Mouse (Mus musculus): ENCODE measurements around the gene Paf1.
"Not testable (repeated sequence)": the region's sequence is repeated elsewhere in the genome, so short reads cannot be mapped to it uniquely, and the experiment has no call there.

The Paf1 gene

GRCm38 (mm10) chr7:28386007-28386406 lies 6.7 kb upstream of the Paf1 start:
- Histone ChIP-seq H3K4me1 (replicated peaks; ENCODE audit: low read depth, low read length) (peaks cover 76% of the 10 kb centered on the region), H3K4me3 (replicated peaks; ENCODE audit: low read length) (no peak overlapping the region), H3K9me3 (ENCODE audit: low read length) (no peaks in the 10 kb centered on the region), H3K27me3 (ENCODE audit: insufficient read depth, low read length) (no peaks in the 10 kb centered on the region), H3K36me3 (ENCODE audit: insufficient read depth, low read length) (peaks cover 70% of the 10 kb centered on the region)
- TF ChIP-seq NANOG (IDR thresholded peaks at IDR 0.05; ENCODE audit: borderline replicate concordance, low read length) (no peak), POU5F1 (IDR thresholded peaks at IDR 0.05; ENCODE audit: borderline replicate concordance, low read length) (no peak), CTCF (conservative IDR thresholded peaks at IDR 0.05; ENCODE audit: low read length) (no peak)

GRCm38 (mm10) chr7:28386462-28386861 lies 6.3 kb upstream of the Paf1 start:
- Histone ChIP-seq H3K27me3 (ENCODE audit: insufficient read depth, low read length) (no peaks in the 10 kb centered on the region), H3K9me3 (ENCODE audit: low read length) (no peaks in the 10 kb centered on the region), H3K4me3 (replicated peaks; ENCODE audit: low read length) (no peak overlapping the region), H3K36me3 (ENCODE audit: insufficient read depth, low read length) (peaks cover 72% of the 10 kb centered on the region), H3K4me1 (replicated peaks; ENCODE audit: low read depth, low read length) (peaks cover 76% of the 10 kb centered on the region)
- peak; percentile 49 for TF ChIP-seq CTCF (conservative IDR thresholded peaks at IDR 0.05; ENCODE audit: low read length)
- no peak for TF ChIP-seq NANOG (IDR thresholded peaks at IDR 0.05; ENCODE audit: borderline replicate concordance, low read length)

GRCm38 (mm10) chr7:28386877-28387276 lies 5.9 kb upstream of the Paf1 start:
- H3K36me3 ChIP-seq (ENCODE audit: insufficient read depth, low read length): peaks cover 72% of the 10 kb centered on the region
- not testable (repeated sequence) for H3K9me3 ChIP-seq (ENCODE audit: low read length)

GRCm38 (mm10) chr7:28387384-28387783 lies 5.4 kb upstream of the Paf1 start:
- not testable (repeated sequence) for H3K9me3 ChIP-seq (ENCODE audit: low read length); H3K27me3 ChIP-seq (ENCODE audit: insufficient read depth, low read length); H3K4me3 ChIP-seq (replicated peaks; ENCODE audit: low read length)
- Histone ChIP-seq H3K4me1 (replicated peaks; ENCODE audit: low read depth, low read length) (peaks cover 73% of the 10 kb centered on the region), H3K36me3 (ENCODE audit: insufficient read depth, low read length) (peaks cover 72% of the 10 kb centered on the region)

More at GRCm38 (mm10) chr7:28386877-28387276, 5.9 kb upstream of the Paf1 start:
- peaks cover 76% of the 10 kb centered on the region for H3K4me1 ChIP-seq (replicated peaks; ENCODE audit: low read depth, low read length)
- H3K4me3 ChIP-seq (replicated peaks; ENCODE audit: low read length); H3K27me3 ChIP-seq (ENCODE audit: insufficient read depth, low read length): not testable (repeated sequence)

- TF ChIP-seq CTCF (conservative IDR thresholded peaks at IDR 0.05; ENCODE audit: low read length) (no peak), NANOG (IDR thresholded peaks at IDR 0.05; ENCODE audit: borderline replicate concordance, low read length) (no peak), POU5F1 (IDR thresholded peaks at IDR 0.05; ENCODE audit: borderline replicate concordance, low read length) (no peak)
- H3K27me3 ChIP-seq (ENCODE audit: insufficient read depth, low read length): no peaks in the 10 kb centered on the region
- H3K4me1 ChIP-seq (replicated peaks; ENCODE audit: low read depth, low read length): peaks cover 55% of the 10 kb centered on the region
- H3K4me3 ChIP-seq (replicated peaks; ENCODE audit: low read length): no peak overlapping the region
- peaks cover 67% of the 10 kb centered on the region for H3K36me3 ChIP-seq (ENCODE audit: insufficient read depth, low read length)
- H3K9me3 ChIP-seq (ENCODE audit: low read length): no peaks in the 10 kb centered on the region
These were observed 2.4 kb upstream of the Paf1 start for GRCm38 (mm10) chr7:28390331-28390730.

GRCm38 (mm10) chr7:28393272-28393951 lies 661 bp downstream of the Paf1 start:
- TF ChIP-seq POU5F1 (IDR thresholded peaks at IDR 0.05; ENCODE audit: borderline replicate concordance, low read length): no peak
- Histone ChIP-seq H3K4me1 (replicated peaks; ENCODE audit: low read depth, low read length) (peaks cover 45% of the 10 kb centered on the region), H3K27me3 (ENCODE audit: insufficient read depth, low read length) (no peaks in the 10 kb centered on the region), H3K4me3 (replicated peaks; ENCODE audit: low read length) (peak overlapping the region; percentile 99), H3K9me3 (ENCODE audit: low read length) (no peaks in the 10 kb centered on the region), H3K36me3 (ENCODE audit: insufficient read depth, low read length) (peaks cover 69% of the 10 kb centered on the region)

GRCm38 (mm10) chr7:28395425-28395824 lies 2.7 kb downstream of the Paf1 start:
- Histone ChIP-seq H3K4me3 (replicated peaks; ENCODE audit: low read length) (no peak overlapping the region), H3K9me3 (ENCODE audit: low read length) (no peaks in the 10 kb centered on the region), H3K4me1 (replicated peaks; ENCODE audit: low read depth, low read length) (peaks cover 43% of the 10 kb centered on the region), H3K27me3 (ENCODE audit: insufficient read depth, low read length) (no peaks in the 10 kb centered on the region), H3K36me3 (ENCODE audit: insufficient read depth, low read length) (peaks cover 69% of the 10 kb centered on the region)
- TF ChIP-seq POU5F1 (IDR thresholded peaks at IDR 0.05; ENCODE audit: borderline replicate concordance, low read length) (no peak), NANOG (IDR thresholded peaks at IDR 0.05; ENCODE audit: borderline replicate concordance, low read length) (no peak), CTCF (conservative IDR thresholded peaks at IDR 0.05; ENCODE audit: low read length) (no peak)

- no peaks in the 10 kb centered on the region for H3K27me3 ChIP-seq (ENCODE audit: insufficient read depth, low read length)
- peaks cover 87% of the 10 kb centered on the region for H3K36me3 ChIP-seq (ENCODE audit: insufficient read depth, low read length)
- no peaks in the 10 kb centered on the region for H3K9me3 ChIP-seq (ENCODE audit: low read length)
- TF ChIP-seq POU5F1 (IDR thresholded peaks at IDR 0.05; ENCODE audit: borderline replicate concordance, low read length) (no peak), CTCF (conservative IDR thresholded peaks at IDR 0.05; ENCODE audit: low read length) (peak; percentile 84)
- H3K4me3 ChIP-seq (replicated peaks; ENCODE audit: low read length): no peak overlapping the region
- peaks cover 46% of the 10 kb centered on the region for H3K4me1 ChIP-seq (replicated peaks; ENCODE audit: low read depth, low read length)
These were observed 5.2 kb downstream of the Paf1 start for GRCm38 (mm10) chr7:28398000-28398399.

GRCm38 (mm10) chr7:28398696-28399340 lies 6.1 kb downstream of the Paf1 start:
- Histone ChIP-seq H3K36me3 (ENCODE audit: insufficient read depth, low read length) (peaks cover 95% of the 10 kb centered on the region), H3K9me3 (ENCODE audit: low read length) (no peaks in the 10 kb centered on the region), H3K4me3 (replicated peaks; ENCODE audit: low read length) (no peak overlapping the region), H3K27me3 (ENCODE audit: insufficient read depth, low read length) (no peaks in the 10 kb centered on the region), H3K4me1 (replicated peaks; ENCODE audit: low read depth, low read length) (peaks cover 40% of the 10 kb centered on the region)
- TF ChIP-seq CTCF (conservative IDR thresholded peaks at IDR 0.05; ENCODE audit: low read length) (no peak), NANOG (IDR thresholded peaks at IDR 0.05; ENCODE audit: borderline replicate concordance, low read length) (no peak), POU5F1 (IDR thresholded peaks at IDR 0.05; ENCODE audit: borderline replicate concordance, low read length) (no peak)
